Mouse (Mus musculus) spleen, adult 2 months (tissue): ENCODE data around the gene Synpo2.

Source experiments
- CTCF ChIP-seq: fragments of 200-500 bp; IDR thresholded peaks from 2 replicates; pipeline ENCODE4 v1.5.1; 2011; ENCODE audit warnings: mild to moderate bottlenecking, inconsistent platforms; ENCODE audit not compliant: insufficient read depth, insufficient read length, insufficient replicate concordance; ENCODE audit errors: extremely low read depth
- POLR2A ChIP-seq: fragments of 200-500 bp; IDR thresholded peaks from 2 replicates; pipeline ENCODE4 v1.6.1; 2011; ENCODE audit warnings: low read depth, low read length, inconsistent platforms

DNA sequence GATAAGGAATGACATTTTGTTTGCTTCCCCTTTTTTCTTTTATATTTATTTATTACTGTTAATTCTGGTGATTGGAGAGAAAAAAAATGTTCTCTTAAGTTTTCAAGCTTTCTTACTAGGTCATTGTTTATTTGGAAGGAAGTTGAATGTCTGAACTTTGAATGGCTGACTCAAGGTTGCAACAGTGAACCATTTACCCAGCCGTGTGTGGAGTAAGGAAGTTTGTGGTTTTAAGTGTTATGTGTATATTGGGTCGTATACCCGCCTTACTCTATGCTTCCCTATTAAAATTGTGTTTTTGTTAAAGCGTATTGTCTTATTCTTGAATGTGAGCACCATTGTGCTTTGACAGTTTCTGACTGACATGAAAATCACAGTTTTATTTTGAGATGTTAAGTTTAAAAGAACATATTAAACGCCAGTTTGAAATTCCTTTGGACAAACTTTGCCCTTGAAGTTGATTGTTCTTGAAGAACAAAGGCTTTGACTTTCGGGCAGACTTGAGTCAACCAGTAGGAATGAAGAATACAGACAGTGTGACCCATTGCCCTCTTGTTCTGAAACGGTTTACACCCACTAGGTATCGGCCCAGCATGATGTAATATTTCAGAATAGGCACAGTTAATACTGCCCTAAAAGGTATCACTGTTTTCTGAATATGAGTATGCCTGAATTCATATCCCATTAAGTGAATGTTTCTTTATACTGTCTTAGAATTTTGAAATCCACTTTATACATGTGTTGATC, 182.6 kb downstream of the Synpo2 start:
- TF ChIP-seq CTCF (no peak), POLR2A (no peak)
